Mouse (Mus musculus): ENCODE results near the gene Ampd2.

DNA sequence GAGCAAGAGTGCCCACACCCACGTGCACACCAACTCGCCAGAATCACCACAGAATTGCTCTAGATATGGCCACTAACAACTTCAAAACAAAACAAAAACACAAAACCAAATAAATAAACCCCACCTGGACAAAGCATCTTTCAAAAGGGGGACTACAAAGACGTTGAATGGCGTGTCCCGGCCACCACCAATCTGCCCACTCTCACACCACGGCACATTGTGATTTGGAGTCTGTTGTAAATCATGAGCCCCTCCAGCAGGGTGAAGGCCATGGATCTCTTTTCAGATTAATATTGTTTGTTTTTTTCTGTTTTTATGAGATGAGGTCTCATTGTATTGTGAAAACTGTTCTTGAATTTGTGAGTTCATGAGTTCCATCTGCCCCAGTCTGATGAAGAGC is 15.6 kb upstream of the Ampd2 start:
- TF ChIP-seq EP300 (IDR thresholded peaks at IDR 0.05; ENCODE audit: insufficient read depth, low read depth, low read length) (no peak), POLR2A (IDR thresholded peaks at IDR 0.05; ENCODE audit: insufficient read depth, low read length) (no peak)
